Mouse (Mus musculus) spleen, adult 18-20 months (tissue): ENCODE measurements around the gene Bet1.
A peak's percentile ranks its signal among the peaks of the same experiment; 100 is the strongest.

ENCODE experiments used
- DNase-seq, 2 experiments: peaks; one replicate each; pipeline ENCODE4 v3.0.0; 2022; ENCODE audit warnings: mixed read lengths in 2 of 2

The Bet1 gene

DNA sequence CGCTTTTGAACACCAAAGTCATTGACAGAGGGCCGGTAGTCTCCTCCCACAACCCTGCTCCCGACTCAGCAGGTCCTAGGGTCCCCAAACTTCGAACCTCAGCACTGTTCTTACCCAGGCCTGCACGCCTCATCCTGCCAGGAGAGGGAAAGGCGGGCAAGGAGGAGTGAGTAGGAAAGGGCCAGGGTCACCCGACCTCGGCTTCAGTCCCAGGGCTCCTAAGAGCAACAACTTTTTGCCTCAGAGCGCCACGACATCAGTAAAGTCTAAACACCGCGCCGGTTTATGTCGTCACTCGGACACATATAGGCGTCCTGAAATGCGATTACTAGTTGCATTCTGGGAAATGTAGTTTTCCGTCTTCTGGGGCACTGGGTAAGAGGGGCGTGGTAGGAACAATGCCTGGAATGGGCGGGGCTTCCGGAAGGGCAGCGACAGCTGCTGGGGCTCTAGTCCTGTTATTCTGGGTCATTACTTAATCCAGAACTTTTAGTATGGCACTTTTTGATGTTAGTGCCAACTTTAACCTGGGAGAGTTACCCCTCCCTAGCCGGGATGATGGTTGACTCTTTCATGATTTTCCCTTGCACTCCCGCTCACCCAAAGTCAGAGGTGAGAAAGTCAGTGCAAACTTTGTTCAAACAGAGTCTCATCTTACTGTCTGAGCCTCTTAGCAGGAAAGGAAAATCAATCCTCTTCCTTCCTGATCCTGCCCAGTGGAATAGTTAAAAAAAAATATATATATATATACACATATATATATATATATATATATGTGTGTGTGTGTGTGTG, at the start of gene Bet1:
Bet1 (minus strand) TSS at position 310 of the 792 bp plus-strand sequence.
- peak; percentile 77 to 81 for DNase-seq

DNA sequence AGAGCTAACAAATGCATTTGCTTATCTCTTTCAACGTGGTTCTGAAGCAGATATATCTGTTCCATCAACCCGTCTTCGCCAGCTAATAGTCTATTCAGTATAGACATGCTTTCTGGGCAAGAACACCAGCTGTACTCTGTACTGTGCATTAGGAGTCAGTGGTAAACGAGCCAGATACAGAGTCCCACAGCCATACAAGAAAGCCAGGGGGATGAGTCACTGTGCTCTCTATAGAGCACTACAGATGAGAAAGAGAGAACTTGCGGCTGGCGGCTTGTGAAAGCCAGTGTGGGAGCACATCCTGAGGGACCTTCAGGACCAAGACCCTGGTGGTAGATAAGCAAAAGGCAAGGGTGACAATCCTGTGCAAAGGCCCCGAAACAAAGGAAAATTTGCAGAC, 45.5 kb upstream of the Bet1 start:
- no peak for DNase-seq

DNA sequence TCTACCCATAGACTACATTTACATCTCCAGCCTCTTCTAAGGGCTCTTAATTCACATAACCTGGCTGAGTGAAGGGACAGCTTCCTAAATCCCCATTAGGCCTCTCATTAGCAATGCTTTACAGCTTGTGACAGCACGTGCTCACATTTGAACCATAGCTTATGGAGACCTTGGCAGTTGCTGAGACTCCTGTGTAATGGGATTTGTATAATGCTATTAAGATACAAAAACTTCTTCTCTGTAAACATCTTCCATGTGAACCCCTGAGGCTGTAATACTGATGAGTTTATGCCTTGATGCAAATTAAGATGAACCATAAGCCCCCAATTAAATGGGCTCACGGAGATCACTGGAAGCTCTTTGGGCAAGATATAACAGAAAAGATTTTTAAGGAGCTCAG, 44.4 kb upstream of the Bet1 start:
- no peak for DNase-seq

DNA sequence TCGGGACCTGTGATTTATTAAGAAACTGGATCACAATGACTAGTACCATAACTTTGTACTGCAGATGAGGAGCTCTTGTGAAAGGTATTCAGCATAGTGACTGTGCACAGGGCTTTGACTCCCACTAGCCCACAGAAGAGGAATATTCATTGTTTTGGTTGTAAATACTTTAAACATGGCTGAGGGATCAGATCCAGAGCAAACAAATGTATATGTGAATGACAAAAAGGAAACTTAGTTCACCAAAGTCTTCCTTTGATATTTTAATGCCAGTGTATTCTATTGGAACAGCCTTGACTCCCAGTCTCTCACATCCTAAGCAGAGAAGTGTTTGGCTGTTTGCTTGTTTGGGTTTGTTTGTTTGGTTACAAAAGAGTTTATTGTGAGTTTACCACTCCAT, 31.8 kb upstream of the Bet1 start:
- no peak for DNase-seq

DNA sequence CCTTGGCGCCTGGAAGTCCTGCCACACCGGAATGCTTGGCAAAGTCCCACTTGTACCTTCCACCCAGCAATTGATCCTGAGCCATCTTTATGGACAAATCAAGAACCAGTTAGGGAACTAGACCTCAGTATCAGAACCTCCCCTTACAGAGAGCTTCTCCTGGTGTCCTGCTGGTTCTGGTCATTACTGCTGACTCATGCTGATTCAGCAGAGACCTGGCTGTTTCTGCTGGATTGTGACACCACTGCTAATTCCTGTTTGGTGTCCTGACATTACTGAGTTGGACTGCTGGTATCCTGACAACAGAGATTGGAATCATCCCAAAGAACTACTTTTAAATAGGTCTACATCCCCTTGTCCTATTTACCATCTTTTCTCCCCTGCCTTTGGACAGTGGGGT, 3.7 kb upstream of the Bet1 start:
- no peak for DNase-seq

DNA sequence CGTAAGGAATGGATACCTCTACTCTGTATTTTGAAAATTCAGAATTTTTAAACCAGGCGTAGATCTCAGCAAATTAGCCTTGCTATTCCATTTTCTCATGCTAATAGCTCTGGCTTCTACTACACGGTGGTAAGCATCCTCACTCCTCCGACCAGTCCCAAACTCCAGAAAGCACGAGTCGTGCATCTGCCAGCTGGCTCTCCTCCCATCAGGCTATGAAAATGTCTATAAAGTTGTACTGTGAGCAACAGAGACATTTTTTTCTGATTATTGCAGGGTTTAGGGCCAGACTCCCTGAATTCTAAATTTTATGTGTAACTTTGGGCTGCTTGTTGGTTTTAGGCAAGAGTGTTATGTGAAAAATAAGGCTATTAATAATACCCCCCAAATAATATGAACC, 14.5 kb downstream of the Bet1 start:
- DNase-seq: no peak

DNA sequence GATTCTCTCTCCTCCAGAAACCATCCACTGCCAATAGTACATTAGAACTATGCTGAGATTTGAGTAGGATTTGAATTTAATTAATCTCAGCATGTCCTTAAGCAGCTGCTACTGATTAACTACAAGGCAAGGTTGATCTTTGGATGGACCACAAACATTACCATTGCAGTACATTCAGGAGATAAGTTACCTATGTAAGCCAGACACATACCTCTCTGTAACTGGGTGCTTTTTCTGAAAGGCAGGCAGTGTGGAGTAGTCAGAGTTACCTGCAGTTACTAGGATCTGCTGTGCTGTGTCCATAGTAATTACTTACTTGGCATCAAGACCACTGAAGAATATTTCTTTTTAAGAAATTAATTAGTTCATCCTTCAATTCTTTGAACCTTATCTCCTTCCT, 17.1 kb downstream of the Bet1 start:
- DNase-seq: no peak

DNA sequence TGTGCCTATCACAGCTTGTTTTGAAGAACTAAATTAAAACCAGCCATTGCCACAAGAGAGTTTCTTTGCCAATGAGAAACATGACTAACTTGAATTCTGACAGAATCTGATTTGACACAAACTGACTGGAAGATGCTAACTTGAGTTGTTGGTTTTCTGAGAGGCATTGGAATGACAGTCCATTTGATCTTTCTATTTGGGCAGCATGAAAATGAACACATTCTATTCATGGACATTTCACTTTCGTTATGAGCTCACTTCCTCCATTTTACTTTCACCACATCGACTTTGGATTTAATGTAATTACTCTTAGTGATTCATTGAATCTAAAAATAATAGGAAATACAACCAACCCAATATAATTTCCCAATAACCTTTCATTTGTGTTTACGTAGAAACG, 32.4 kb downstream of the Bet1 start:
- no peak for DNase-seq

DNA sequence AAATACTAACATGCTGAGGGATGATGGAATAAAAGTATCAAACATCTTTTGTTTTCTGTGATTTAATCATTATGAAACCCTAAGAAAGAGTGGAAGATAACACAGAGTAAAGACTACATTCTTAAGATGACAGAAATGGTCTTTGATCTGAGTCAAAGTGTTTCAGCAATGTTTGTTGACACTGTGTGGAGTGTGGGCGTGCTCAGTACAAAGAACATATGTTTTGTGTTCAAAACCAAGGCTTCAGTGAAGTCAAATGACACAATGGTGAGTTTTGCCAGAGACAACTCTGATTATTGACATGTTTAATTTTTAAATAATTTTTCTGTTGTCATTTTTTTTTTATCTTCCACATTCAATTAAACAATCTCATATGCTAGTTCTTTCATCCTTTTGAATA, 33.9 kb downstream of the Bet1 start:
- no peak for DNase-seq

DNA sequence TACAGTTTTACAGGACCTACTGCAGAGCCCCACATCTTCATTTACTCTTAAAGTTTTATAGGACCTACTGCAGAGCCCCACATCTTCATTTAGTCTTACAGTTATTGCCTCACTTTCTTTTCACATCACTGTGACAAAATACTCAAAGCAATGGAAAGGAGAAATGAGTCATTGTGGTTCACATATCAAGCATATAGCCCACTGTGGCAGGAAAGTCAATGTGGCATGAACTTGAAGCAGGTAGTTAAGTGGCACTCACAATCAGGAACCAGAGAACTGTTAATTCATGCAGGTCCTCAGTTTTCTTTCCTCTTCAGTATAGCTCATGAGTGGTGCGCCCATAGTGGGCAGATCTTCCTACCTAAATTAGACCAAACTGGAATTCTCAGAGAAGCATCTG, 39.6 kb downstream of the Bet1 start:
- no peak for DNase-seq

DNA sequence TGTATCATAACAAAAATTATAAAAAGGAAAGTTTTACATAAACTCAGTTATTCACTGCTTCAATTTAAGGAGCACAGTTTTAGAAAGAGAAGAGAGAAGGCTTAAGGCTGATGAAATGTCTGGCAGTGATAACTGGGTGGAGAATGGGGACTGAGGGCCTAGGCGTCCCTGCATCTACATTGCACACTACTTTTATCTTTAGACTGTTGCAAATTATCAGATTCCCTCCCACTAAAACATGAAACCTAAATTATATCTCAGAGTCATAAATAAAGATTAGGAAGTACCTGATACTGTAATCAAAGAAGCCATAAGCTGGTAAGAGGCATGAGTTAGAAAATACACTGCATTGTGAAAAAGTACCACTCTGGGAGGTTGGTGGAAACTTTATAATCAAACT, 45.0 kb downstream of the Bet1 start:
- no peak for DNase-seq

DNA sequence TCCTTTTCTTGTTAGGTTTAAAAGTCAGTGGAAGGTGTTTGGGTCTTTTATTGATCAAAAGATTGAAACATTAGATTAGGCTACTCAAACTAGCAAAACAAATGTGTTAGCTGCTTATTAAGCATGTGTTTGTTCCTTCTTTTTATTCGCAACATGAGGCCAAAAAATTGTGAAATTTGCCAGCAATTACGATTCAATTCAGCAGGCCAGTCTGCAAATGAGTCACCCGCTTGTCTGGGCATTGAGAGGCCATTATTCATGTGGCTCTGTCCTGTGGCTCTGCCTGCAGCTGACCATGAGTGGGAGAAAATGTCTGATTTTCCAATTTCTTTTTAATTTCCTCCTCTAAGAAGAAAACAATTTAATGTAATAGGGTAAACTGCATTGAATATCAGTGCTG, 55.8 kb downstream of the Bet1 start:
- no peak for DNase-seq
